Mouse (Mus musculus) CD4-positive naive resting alpha-beta T cell, adult 57 days (primary cell): Measurements from ENCODE around the gene Fxyd7. TPM values are rescaled to one million over a fixed set of nuclear protein-coding genes. Genes with fewer than 3 reads are reported as not detected.

ENCODE experiments used
- total RNA-seq: library from RNA; stranded (reverse); gene quantifications from one replicate; pipeline ENCODE4 v1.2.4, GENCODE M21; 2023

Fxyd7 gene
- not detected for total RNA-seq

DNA sequence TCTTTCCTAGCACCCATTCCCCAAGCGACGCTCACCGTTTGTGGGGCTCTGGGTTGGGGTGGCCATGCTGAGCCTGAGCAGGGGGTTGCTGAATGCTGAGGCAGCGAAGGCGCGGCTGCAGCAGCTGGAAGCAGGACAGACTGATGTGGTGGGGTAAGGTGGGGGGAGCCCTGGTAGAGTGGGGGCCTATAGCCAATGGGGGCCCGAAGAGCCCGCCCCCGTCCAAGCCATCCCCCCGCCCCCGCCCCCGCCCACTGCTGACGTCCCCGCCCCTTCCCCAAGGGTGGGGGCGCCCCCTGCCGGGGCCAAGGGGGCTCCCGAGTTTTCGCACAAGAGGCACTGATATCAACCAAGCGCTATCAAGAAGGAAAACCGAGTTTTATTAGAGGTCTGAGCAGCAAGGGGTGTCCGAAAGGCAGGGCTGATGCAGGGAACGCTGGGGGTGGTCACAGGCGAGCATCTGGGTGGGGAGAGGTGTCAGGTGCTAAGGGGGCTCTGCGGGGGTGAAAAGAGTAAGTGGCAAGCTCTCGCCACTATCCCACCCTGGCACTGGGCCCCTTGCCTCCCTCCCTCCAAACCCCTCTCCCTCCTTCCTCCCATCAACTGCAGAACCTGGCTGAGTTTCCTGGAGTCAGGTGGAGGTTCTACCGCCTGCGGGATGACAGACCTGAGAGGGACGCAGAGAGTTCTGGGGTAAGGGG lies at the start of gene Fxyd7:
Gene Fxyd7, minus strand, starts transcription at position 147 of the 701 bp plus-strand sequence.

DNA sequence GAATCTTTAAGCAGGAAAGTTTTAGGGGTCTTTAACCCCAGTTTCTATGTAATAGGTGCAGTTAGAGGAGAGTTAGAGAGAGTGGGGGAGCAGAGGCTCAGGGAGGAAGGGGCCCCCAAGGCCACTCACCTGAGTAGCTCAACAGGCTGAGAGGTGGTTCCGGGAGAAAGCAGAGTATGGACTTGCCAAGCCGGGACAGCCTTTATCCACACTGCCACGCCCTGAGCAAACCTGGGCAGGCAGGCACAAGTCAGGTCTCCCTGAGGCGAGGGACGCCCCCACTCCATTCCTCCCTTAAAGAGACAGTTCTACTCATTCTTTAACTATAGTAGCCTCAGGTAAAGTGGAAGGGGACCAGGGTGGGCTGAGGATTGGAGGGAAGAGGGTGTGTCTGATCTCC lies 25.2 kb upstream of the Fxyd7 start, which contains the start of gene Fxyd3:
Gene Fxyd3, minus strand, starts transcription at position 213 of the 400 bp plus-strand sequence.

DNA sequence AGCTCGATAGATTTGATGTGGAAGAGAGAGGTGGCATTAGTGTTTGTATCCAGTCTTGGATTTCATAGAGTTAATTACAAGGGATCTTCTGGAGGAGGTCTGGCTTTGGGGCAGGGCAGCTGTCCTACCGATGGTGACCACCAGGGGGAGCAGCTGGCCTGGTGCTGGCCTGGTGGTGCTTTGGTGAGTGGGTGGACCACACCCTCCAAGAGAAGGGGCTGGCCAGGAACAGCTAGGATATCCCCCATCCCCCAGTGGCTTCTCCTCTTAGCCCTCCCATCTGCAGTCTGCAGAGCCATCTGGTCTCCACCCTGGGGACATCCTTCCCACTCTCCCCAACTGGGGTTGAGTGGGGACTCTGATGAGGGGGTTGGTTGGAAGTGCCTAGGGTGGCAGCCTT lies 7.8 kb upstream of the Fxyd7 start, which contains the start of gene Lgi4:
Gene Lgi4, plus strand, starts transcription at position 235 of the 400 bp plus-strand sequence.

DNA sequence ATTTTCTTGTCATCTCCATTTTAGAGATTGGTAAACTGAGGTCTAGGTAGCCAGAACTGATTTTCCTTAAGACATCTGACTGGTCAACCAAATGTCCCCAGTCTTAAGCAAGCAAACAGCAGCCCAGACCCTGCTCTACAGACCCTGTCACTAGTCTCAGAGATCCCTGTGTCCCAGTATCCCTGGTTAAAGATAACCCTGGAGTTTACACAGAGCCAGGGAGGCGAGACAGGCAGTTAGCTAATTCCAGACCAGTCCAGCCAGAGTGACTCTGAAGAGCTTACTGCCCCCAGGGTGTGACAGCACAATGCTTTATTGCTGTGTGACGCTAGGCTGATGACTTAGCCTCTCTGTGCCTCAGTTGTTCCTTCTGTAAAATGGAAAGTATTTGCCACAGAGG lies 5.8 kb upstream of the Fxyd7 start, which contains the start of gene Fxyd1:
Gene Fxyd1, minus strand, starts transcription at position 129 of the 400 bp plus-strand sequence.

DNA sequence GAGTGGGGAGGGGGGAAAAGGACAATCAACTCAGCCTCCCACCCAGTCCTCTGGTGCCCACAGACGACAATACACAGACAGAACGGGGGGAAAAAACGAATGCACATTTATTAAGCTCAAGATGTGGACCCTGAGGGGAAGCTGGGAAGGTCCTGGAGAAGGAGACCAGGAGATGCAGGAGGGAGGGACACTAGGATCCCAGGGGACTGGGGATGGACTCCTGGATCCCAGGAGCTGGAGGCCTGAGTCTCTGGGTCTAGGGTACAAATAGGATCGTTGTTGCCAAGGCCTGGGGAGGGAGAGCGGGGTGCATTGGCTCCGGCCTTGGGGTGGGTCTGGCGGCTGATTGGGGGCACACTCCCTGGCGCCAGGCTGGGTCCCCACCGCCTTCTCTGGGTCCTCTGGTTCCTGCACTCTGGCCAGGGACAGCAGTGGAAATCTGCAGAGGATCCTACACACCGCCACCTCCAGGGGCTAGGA lies 8.8 kb downstream of the Fxyd7 start, which contains the start of gene Fxyd5:
Gene Fxyd5, minus strand, starts transcription at position 51 of the 480 bp plus-strand sequence.

Other genes starting within 250 kb of the Fxyd7 start
- gene Ffar2, start 227.7 kb downstream of the Fxyd7 start, total RNA-seq: 0.86 TPM
- gene Ffar3, start 195.3 kb downstream of the Fxyd7 start, total RNA-seq: not detected
- gene Ffar1, start 189.9 kb downstream of the Fxyd7 start, total RNA-seq: 0.30 TPM
- gene Cd22, start 171.1 kb downstream of the Fxyd7 start, total RNA-seq: 33.5 TPM
- gene Mag, start 136.6 kb downstream of the Fxyd7 start, total RNA-seq: not detected
- gene Hamp2, start 126.8 kb downstream of the Fxyd7 start, total RNA-seq: not detected
- gene Hamp, start 107.4 kb downstream of the Fxyd7 start, total RNA-seq: not detected
- gene Usf2, start 94.7 kb downstream of the Fxyd7 start, total RNA-seq: 168 TPM
- 2.9 TPM for gene Lsr, start 78.0 kb downstream of the Fxyd7 start, total RNA-seq
- gene Fam187b, start 77.7 kb downstream of the Fxyd7 start, total RNA-seq: not detected
- gene Fxyd5, start 9.0 kb downstream of the Fxyd7 start, total RNA-seq: 934 TPM
- gene Fxyd1, start 5.7 kb upstream of the Fxyd7 start, total RNA-seq: not detected
- 0.27 TPM for gene Lgi4, start 7.9 kb upstream of the Fxyd7 start, total RNA-seq
- gene Fxyd3, start 25.2 kb upstream of the Fxyd7 start, total RNA-seq: 1.3 TPM
- 1.9 TPM for gene Hpn, start 63.8 kb upstream of the Fxyd7 start, total RNA-seq
- gene Scn1b, start 75.5 kb upstream of the Fxyd7 start, total RNA-seq: 1.1 TPM
- 886 TPM for gene Gramd1a, start 104.4 kb upstream of the Fxyd7 start, total RNA-seq
- gene Scgb2b2, start 239.0 kb upstream of the Fxyd7 start, total RNA-seq: not detected
- not detected for gene Scgb1b2, start 240.4 kb upstream of the Fxyd7 start, total RNA-seq